Mouse (Mus musculus) lung, adult 18-20 months (tissue): ENCODE measurements at regions not wholly inside any gene's neighbourhood (a gene's known extent, or its start where the extent isn't known, plus 50 kb on each side); places are given as distances from the start of the nearest gene placed in this dataset.

ENCODE experiments used
- DNase-seq, 2 experiments: peaks; one replicate each; pipeline ENCODE4 v3.0.0; 2022; ENCODE audit warnings: mixed read lengths in 2 of 2

DNA sequence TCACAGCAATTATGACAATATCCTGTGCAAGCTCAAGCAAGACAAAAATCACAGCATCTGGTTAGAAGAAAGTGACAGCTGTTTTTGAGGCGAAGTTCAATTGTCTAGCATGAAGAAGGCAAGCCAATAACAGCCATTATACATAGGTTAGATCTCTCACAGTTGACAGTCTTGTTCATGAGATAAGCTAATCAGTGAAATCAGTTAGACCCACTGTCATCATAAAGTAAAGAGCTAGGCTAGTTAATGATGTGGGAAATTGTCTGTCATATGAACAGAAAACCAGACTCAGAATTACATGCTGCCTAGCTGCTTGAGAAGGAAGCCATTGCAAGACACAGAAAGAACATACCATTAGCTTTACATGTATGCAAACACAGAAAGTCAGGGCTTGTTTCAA is 470.2 kb upstream of the 5930422O12Rik start:
- no peak for DNase-seq

DNA sequence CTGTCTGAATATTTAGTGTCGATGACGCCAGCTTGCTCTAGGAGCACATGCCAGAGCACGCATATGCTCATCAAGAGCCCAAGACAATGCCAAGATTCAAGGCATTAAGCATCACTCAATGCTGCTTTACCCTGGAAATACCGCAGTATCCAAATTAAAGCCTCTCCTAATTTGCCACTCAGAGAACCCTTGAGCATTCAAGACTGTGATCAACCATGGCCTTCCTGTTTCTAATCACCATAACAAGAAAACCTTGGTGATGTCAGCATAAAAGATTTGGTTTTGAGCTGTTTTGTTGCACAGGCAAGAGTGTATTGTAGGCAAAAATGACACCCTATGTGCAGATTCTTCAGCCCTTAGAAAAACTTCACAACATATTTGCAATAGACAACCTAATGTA is 469.7 kb upstream of the 5930422O12Rik start:
- no peak for DNase-seq

DNA sequence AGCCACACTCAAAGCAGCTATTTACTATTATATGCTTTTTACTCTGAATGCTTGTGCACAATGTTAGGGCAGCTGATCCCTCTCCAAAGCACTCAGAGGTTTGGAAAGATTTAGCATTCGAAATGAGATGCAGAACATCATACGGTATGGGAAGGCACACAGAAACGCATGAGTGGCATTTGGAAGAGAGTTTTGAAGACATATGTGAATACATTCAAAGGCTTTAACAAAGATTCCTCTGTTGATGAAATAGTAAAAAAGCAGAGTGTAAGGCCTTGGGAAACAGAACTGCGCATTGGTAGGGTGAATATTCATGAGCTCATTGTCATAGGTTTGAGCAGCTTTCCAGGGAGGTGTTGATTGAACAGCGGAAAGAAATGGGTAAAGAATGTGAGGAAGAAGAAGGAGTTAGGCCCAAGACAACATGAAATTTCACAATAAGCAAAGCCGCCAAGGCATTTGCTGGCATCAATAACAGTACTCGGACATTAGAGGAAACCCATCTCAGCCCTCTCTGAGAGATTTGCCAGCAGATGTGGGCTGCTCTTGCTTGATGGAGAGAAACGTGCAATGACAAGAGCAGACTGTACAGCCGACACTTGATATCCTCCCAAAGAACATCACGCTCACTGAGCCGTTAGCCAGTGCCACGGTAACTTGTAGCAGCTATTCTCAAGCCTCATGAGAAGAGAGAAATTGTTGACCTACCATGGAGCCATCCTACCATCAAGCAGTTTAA is 469.0 kb upstream of the 5930422O12Rik start:
- DNase-seq = no peak

DNA sequence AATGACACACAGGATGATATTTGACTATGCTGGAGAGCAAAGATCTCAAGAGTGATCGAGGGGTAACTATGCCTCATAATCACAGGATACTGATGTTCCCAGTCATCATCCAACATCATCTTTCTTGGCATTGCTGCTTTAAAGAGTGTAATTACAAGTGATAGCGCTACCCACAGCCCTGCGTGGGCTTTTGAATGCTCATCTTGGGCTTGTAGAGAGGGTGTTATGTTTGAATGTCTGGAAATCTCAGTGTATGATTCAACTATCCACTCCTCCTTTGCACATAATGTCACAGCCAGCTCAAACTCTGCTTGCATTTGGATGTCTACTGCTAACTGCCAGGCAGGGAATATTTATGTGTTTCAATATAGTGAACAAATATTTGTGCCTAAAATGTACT is 438.3 kb upstream of the 5930422O12Rik start:
- no peak for DNase-seq

GRCm38 (mm10) chr8:33003967-33004564 is 424.4 kb upstream of the 5930422O12Rik start:
- no peak for DNase-seq

- no peak for DNase-seq
Measured at GRCm38 (mm10) chr8:33004570-33004969, 423.9 kb upstream of the 5930422O12Rik start.

DNA sequence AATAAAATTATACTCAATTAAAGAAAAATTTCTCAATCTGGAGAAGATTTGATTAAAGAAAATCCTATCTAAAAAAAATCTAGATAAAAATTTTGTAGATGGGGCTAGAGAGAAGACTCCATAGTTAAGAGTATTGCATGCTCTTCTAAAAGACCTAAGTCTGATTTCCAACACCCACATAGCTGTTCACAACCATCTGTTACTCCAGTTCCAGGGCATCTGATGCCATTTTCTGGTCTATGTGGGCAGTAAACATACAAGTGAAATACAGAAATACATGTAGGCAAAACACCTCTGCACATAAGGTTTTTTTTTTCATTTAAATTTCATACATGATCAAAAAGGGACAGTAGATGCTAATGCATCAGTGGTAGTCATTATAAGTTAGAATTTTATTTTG is 418.4 kb upstream of the 5930422O12Rik start:
- no peak for DNase-seq

- no peak for DNase-seq
Measured at GRCm38 (mm10) chr8:33012784-33013183, 415.7 kb upstream of the 5930422O12Rik start.

- DNase-seq = no peak
Measured at GRCm38 (mm10) chr8:33015861-33016260, 412.6 kb upstream of the 5930422O12Rik start.

- DNase-seq = no peak
Measured at GRCm38 (mm10) chr8:33026973-33027372, 401.5 kb upstream of the 5930422O12Rik start.

- no peak for DNase-seq
Measured at GRCm38 (mm10) chr8:33029453-33029852, 399.1 kb upstream of the 5930422O12Rik start.

DNA sequence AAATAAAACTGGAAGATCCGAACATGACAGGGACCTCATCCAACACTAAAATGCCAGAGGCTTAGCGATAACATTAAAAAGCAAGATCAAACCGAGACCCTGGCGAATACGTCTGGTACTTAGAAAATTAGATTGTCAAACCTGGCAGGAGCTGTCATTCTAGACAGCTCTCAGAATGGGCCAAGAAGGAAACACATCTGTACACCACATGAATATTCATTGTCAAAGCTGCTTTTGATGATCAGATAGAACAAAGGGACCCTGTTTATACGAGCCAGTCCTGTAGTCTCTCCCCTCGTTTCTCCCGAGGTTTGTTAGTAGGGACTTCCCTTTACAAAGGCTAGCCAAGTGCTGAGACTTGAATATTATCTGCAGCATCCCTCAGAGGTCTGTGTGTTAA is 376.5 kb upstream of the 5930422O12Rik start:
- no peak for DNase-seq

- no peak for DNase-seq
Measured at GRCm38 (mm10) chr8:33065566-33065965, 362.9 kb upstream of the 5930422O12Rik start.

DNA sequence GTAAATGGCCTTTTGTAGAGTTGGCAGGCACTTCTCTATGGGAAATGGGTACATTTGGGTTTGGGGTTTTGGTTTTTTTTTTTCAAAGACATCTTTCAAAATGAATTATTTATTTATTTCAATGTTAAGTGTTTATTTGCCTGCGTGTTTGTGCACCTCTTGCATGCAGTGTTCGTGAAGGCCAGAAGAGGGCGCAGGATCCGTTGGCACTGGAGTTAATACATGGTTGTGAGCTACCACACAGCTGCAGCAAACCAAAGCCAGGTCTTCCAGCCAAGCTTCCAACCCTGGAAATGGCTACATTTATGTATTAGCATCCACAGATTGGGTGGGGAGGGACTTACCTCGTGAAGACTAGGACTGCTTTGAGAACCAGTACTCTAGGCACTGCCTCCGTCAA is 362.3 kb upstream of the 5930422O12Rik start:
- no peak for DNase-seq

GRCm38 (mm10) chr8:33067453-33068039 is 361.0 kb upstream of the 5930422O12Rik start:
- no peak for DNase-seq

DNA sequence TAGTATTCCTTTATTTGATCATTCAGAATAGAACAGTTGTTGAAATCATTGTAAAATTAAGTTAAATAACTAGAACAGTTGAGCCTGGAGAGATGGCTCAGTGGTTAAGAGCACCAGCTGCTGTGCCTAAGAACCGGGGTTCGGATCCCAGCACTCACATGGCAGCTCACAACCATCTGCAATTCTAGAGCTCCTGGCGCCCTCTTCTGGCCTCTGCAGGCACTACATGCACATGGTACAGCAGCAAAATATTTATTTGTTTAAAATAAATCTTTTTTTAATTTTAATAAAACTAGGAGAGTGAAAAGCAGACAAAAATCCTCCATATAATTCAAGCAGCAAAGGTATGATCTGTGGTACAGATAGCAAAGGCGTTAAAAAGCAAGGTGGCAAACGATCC is 360.0 kb upstream of the 5930422O12Rik start:
- DNase-seq = no peak

DNA sequence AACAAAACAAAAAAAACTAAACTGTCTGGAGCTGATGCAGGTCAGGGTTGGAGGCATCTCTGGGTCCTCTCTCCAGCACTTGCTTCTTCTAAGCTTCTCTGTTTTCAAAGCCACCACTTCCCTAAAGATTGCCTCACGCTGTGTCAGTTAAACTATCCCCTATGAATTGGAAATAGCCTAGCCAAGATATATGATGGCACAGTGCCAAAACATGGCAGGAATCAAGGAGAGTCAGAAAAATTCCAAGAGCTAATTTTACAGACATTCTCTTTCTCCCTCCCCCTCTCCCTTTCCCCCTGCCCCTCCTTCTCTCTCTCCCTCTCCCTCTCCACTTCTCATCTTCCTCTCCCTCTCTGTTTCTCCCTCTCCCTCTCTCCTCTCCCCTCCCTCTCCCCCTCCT is 353.3 kb upstream of the 5930422O12Rik start:
- DNase-seq = no peak

- DNase-seq = no peak
Measured at GRCm38 (mm10) chr8:33076253-33076652, 352.3 kb upstream of the 5930422O12Rik start.

- DNase-seq = no peak
Measured at GRCm38 (mm10) chr8:33078125-33078524, 350.4 kb upstream of the 5930422O12Rik start.

- no peak for DNase-seq
Measured at GRCm38 (mm10) chr8:33079867-33080585, 348.5 kb upstream of the 5930422O12Rik start.

DNA sequence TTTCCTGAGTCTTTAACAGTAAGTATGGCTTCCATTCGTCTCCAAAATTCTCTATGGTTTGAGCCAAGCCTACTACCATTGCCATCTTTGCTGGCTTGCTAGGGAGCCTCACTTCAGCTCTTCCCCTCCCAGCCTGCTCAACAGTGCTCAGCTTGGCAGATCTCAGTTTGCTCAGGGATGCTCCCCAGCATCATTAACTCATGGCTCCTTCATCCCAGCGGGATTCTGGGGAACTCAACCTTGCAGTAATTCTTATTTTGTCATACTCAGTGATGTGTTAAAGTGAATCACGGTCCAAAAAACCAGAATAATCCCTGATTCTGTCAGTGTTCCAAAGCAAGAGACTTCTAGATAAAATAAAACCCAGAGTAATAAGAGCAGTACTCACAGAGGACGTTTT is 346.6 kb upstream of the 5930422O12Rik start:
- DNase-seq = no peak

- DNase-seq = no peak
Measured at GRCm38 (mm10) chr8:33085461-33085860, 343.0 kb upstream of the 5930422O12Rik start.

GRCm38 (mm10) chr8:33089731-33090130 is 338.8 kb upstream of the 5930422O12Rik start:
- DNase-seq = peak in 1 of 2 experiments; percentile 1

DNA sequence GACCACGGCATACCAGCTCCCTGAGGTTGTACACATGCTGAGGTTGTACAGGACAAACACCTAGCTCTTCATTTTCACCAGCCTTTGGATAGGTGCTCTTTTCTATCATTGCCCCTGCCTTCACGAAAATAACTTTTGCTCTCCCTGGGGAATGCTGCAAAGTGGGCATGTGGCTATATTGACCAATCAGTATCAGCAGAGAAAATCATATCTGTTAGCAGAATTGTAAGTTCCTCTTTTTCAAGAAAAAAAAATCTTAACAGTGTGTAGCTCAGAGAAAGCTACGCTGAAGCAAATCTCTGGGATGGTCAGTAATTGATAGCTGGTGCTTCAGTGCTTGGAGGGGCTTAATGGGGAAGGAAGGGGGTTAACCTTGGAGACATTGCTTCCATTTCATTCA is 319.6 kb upstream of the 5930422O12Rik start:
- no peak for DNase-seq
